Mouse (Mus musculus): ENCODE measurements around the gene Prrc2b. TPM values are rescaled to one million over a fixed set of nuclear protein-coding genes. Genes with fewer than 3 reads are reported as not detected.

The Prrc2b gene
- polyA plus RNA-seq, 1 experiment, result 5.5 TPM

- no peak for TF ChIP-seq POLR2A (IDR thresholded peaks at IDR 0.05; ENCODE audit: control insufficient read depth, low read depth, low read length)
- TF ChIP-seq CTCF (IDR thresholded peaks at IDR 0.05; ENCODE audit: control insufficient read depth, insufficient read depth, insufficient replicate concordance, low read depth, low read length), result no peak
- H3K27ac ChIP-seq (ENCODE audit: control insufficient read depth, insufficient read depth, low read depth, low read length), result no peak overlapping the region
- no peaks in the 10 kb centered on the region for H3K27me3 ChIP-seq (ENCODE audit: control insufficient read depth, insufficient read depth, low read length)
- no peaks in the 10 kb centered on the region for H3K36me3 ChIP-seq (ENCODE audit: control insufficient read depth, insufficient read depth, low read length)
- H3K4me1 ChIP-seq (ENCODE audit: control insufficient read depth, insufficient read depth, low read length), result no peaks in the 10 kb centered on the region
- H3K4me3 ChIP-seq (ENCODE audit: control insufficient read depth, low read depth, low read length), result no peak overlapping the region
Observed at GRCm38 (mm10) chr2:32200033-32200432, 49.2 kb downstream of the Prrc2b start.

GRCm38 (mm10) chr2:32200712-32201111 lies 49.8 kb downstream of the Prrc2b start:
- no peak overlapping the region for H3K4me3 ChIP-seq (ENCODE audit: control insufficient read depth, low read depth, low read length)
- H3K36me3 ChIP-seq (ENCODE audit: control insufficient read depth, insufficient read depth, low read length), result no peaks in the 10 kb centered on the region
- H3K27ac ChIP-seq (ENCODE audit: control insufficient read depth, insufficient read depth, low read depth, low read length), result no peak overlapping the region
- no peaks in the 10 kb centered on the region for H3K27me3 ChIP-seq (ENCODE audit: control insufficient read depth, insufficient read depth, low read length)
- TF ChIP-seq POLR2A (IDR thresholded peaks at IDR 0.05; ENCODE audit: control insufficient read depth, low read depth, low read length) (no peak), CTCF (IDR thresholded peaks at IDR 0.05; ENCODE audit: control insufficient read depth, insufficient read depth, insufficient replicate concordance, low read depth, low read length) (no peak)
- H3K4me1 ChIP-seq (ENCODE audit: control insufficient read depth, insufficient read depth, low read length), result no peaks in the 10 kb centered on the region

- no peak overlapping the region for H3K27ac ChIP-seq (ENCODE audit: control insufficient read depth, insufficient read depth, low read depth, low read length)
- H3K4me3 ChIP-seq (ENCODE audit: control insufficient read depth, low read depth, low read length), result no peak overlapping the region
- H3K36me3 ChIP-seq (ENCODE audit: control insufficient read depth, insufficient read depth, low read length), result no peaks in the 10 kb centered on the region
- no peaks in the 10 kb centered on the region for H3K4me1 ChIP-seq (ENCODE audit: control insufficient read depth, insufficient read depth, low read length)
- TF ChIP-seq POLR2A (IDR thresholded peaks at IDR 0.05; ENCODE audit: control insufficient read depth, low read depth, low read length) (no peak), CTCF (IDR thresholded peaks at IDR 0.05; ENCODE audit: control insufficient read depth, insufficient read depth, insufficient replicate concordance, low read depth, low read length) (no peak)
- H3K27me3 ChIP-seq (ENCODE audit: control insufficient read depth, insufficient read depth, low read length), result no peaks in the 10 kb centered on the region
Observed at GRCm38 (mm10) chr2:32201527-32201926, 50.6 kb downstream of the Prrc2b start.

- TF ChIP-seq CTCF (IDR thresholded peaks at IDR 0.05; ENCODE audit: control insufficient read depth, insufficient read depth, insufficient replicate concordance, low read depth, low read length) (no peak), POLR2A (IDR thresholded peaks at IDR 0.05; ENCODE audit: control insufficient read depth, low read depth, low read length) (no peak)
- Histone ChIP-seq H3K4me3 (ENCODE audit: control insufficient read depth, low read depth, low read length) (no peak overlapping the region), H3K4me1 (ENCODE audit: control insufficient read depth, insufficient read depth, low read length) (no peaks in the 10 kb centered on the region), H3K36me3 (ENCODE audit: control insufficient read depth, insufficient read depth, low read length) (no peaks in the 10 kb centered on the region), H3K27ac (ENCODE audit: control insufficient read depth, insufficient read depth, low read depth, low read length) (no peak overlapping the region), H3K27me3 (ENCODE audit: control insufficient read depth, insufficient read depth, low read length) (no peaks in the 10 kb centered on the region)
Observed at GRCm38 (mm10) chr2:32203853-32204252, 53.0 kb downstream of the Prrc2b start.

GRCm38 (mm10) chr2:32207682-32208081 lies 56.8 kb downstream of the Prrc2b start:
- Histone ChIP-seq H3K27me3 (ENCODE audit: control insufficient read depth, insufficient read depth, low read length) (no peaks in the 10 kb centered on the region), H3K4me3 (ENCODE audit: control insufficient read depth, low read depth, low read length) (no peak overlapping the region), H3K4me1 (ENCODE audit: control insufficient read depth, insufficient read depth, low read length) (no peaks in the 10 kb centered on the region), H3K36me3 (ENCODE audit: control insufficient read depth, insufficient read depth, low read length) (no peaks in the 10 kb centered on the region), H3K27ac (ENCODE audit: control insufficient read depth, insufficient read depth, low read depth, low read length) (no peak overlapping the region)
- no peak for TF ChIP-seq CTCF (IDR thresholded peaks at IDR 0.05; ENCODE audit: control insufficient read depth, insufficient read depth, insufficient replicate concordance, low read depth, low read length)
- no peak for TF ChIP-seq POLR2A (IDR thresholded peaks at IDR 0.05; ENCODE audit: control insufficient read depth, low read depth, low read length)

GRCm38 (mm10) chr2:32211689-32212088 lies 60.8 kb downstream of the Prrc2b start:
- no peaks in the 10 kb centered on the region for H3K36me3 ChIP-seq (ENCODE audit: control insufficient read depth, insufficient read depth, low read length)
- H3K27me3 ChIP-seq (ENCODE audit: control insufficient read depth, insufficient read depth, low read length), result no peaks in the 10 kb centered on the region
- no peak overlapping the region for H3K27ac ChIP-seq (ENCODE audit: control insufficient read depth, insufficient read depth, low read depth, low read length)
- no peaks in the 10 kb centered on the region for H3K4me1 ChIP-seq (ENCODE audit: control insufficient read depth, insufficient read depth, low read length)
- TF ChIP-seq POLR2A (IDR thresholded peaks at IDR 0.05; ENCODE audit: control insufficient read depth, low read depth, low read length), result no peak
- TF ChIP-seq CTCF (IDR thresholded peaks at IDR 0.05; ENCODE audit: control insufficient read depth, insufficient read depth, insufficient replicate concordance, low read depth, low read length), result no peak
- H3K4me3 ChIP-seq (ENCODE audit: control insufficient read depth, low read depth, low read length), result no peak overlapping the region

GRCm38 (mm10) chr2:32213000-32213399 lies 62.1 kb downstream of the Prrc2b start:
- Histone ChIP-seq H3K27ac (ENCODE audit: control insufficient read depth, insufficient read depth, low read depth, low read length) (no peak overlapping the region), H3K4me3 (ENCODE audit: control insufficient read depth, low read depth, low read length) (no peak overlapping the region), H3K36me3 (ENCODE audit: control insufficient read depth, insufficient read depth, low read length) (no peaks in the 10 kb centered on the region), H3K4me1 (ENCODE audit: control insufficient read depth, insufficient read depth, low read length) (no peaks in the 10 kb centered on the region; the same call in 1 of the 2 replicates), H3K27me3 (ENCODE audit: control insufficient read depth, insufficient read depth, low read length) (no peaks in the 10 kb centered on the region)
- no peak for TF ChIP-seq CTCF (IDR thresholded peaks at IDR 0.05; ENCODE audit: control insufficient read depth, insufficient read depth, insufficient replicate concordance, low read depth, low read length)
- no peak for TF ChIP-seq POLR2A (IDR thresholded peaks at IDR 0.05; ENCODE audit: control insufficient read depth, low read depth, low read length)

- Histone ChIP-seq H3K27ac (ENCODE audit: control insufficient read depth, insufficient read depth, low read depth, low read length) (no peak overlapping the region), H3K4me1 (ENCODE audit: control insufficient read depth, insufficient read depth, low read length) (no peaks in the 10 kb centered on the region; the same call in none of the 2 replicates), H3K27me3 (ENCODE audit: control insufficient read depth, insufficient read depth, low read length) (no peaks in the 10 kb centered on the region), H3K36me3 (ENCODE audit: control insufficient read depth, insufficient read depth, low read length) (no peaks in the 10 kb centered on the region), H3K4me3 (ENCODE audit: control insufficient read depth, low read depth, low read length) (no peak overlapping the region)
- no peak for TF ChIP-seq CTCF (IDR thresholded peaks at IDR 0.05; ENCODE audit: control insufficient read depth, insufficient read depth, insufficient replicate concordance, low read depth, low read length)
- no peak for TF ChIP-seq POLR2A (IDR thresholded peaks at IDR 0.05; ENCODE audit: control insufficient read depth, low read depth, low read length)
Observed at GRCm38 (mm10) chr2:32215576-32215975, 64.7 kb downstream of the Prrc2b start.

All from testis, adult 2 months (tissue).